Mouse (Mus musculus): ENCODE data around the gene Tmc8. TPM values are rescaled to one million over a fixed set of nuclear protein-coding genes. Genes with fewer than 3 reads are reported as not detected.
"Not testable (repeated sequence)": the region's sequence is repeated elsewhere in the genome, so short reads cannot be mapped to it uniquely, and the experiment has no call there.

Tmc8 gene
- polyA plus RNA-seq, 1 experiment: 104 TPM

DNA sequence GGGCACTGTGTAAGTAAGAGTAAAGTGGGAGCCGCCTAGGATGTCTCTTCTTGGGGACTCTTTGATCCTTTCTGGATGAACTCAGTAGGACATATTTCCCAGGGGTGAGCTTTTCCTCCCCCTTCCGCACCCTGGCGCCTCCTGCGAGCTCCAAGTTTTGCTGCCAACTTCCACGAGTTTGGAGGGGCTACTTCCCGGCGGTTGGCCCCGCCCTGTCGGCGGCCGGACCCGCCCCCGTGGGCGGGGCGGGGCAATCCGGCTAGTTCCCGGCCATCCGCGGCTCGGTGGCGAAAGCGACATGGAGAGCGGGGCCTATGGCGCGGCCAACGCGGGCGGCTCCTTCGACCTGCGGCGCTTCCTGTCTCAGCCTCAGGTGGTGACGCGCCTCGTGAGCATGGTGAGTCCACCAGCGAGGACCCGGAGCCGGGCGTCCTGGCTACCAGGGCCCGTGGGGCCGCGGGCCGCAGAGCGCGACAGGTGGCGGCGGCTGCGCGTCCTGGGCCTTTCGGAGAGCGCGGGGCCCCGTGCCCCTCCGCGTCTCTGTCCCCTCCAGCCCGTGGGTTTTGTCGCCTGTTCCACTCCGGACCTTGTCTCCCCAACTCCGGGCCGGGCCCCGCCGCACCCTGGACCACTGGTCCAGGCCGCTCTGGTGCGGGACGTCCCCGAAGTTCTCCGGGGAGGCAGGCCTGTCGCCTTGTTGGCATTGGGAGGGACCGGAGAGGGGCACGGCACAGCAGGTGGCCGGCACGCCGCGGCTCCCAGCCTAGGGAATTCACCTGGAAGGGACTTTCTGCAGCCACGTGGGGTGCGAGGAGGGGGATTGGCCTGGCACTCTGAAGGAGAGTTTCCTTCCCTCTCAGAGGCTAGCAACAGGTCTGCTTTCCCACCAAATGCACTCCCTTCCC, 27.8 kb downstream of the Tmc8 start, which contains the start of the genes Gm20708 and Syngr2:
Gene Gm20708, plus strand, starts transcription at position 262 of the 905 bp plus-strand sequence.
Gene Syngr2, plus strand, starts transcription at position 262 of the 905 bp plus-strand sequence.
- TF ChIP-seq GATA1 (IDR thresholded peaks at IDR 0.05; ENCODE audit: borderline replicate concordance, low read length) (no peak), FLI1 (IDR thresholded peaks at IDR 0.05; ENCODE audit: low read length) (no peak)
- Histone ChIP-seq H3K36me3 (replicated peaks; ENCODE audit: low read length) (peaks cover 47% of the 10 kb centered on the region), H3K4me1 (peaks cover 59% of the 10 kb centered on the region)

DNA sequence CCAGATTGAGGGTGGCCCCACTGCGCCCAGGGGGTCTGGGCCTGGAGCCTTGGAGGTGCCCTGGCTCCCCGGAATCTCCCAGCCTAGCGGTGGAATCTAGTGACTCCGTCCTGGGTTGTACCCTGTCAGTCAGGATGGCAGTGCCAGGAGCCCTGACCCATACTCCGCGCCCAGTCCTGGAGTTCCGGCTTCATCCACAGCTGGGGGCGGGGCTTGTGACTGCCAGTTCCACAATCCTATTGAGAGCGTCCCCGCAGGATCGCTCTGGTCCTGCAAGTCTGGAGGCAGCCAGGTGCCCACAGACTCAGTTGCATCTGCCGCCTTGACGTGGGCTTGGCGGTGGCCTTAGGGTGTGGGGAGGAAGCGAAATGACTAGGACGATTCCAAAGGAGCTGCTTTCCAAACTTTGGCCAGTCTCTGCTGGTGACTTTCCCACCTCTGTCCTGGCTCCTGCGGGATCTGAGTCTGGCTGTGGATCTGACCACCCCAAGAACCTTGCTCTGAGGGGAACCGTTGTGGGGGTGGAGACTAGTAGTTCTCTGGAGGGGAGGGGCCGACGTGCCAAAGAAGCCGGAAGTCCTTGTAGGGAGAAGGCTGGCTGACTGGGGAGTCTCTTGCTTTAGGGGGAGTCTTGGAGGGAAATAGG, 28.6 kb downstream of the Tmc8 start:
- Histone ChIP-seq H3K4me3 (replicated peaks) (peak overlapping the region; percentile 97), H3K27me3 (replicated peaks) (peaks cover 2% of the 10 kb centered on the region), H3K36me3 (replicated peaks; ENCODE audit: low read length) (peaks cover 55% of the 10 kb centered on the region), H3K4me1 (peaks cover 65% of the 10 kb centered on the region), H3K9me3 (no peaks in the 10 kb centered on the region)
- no peak for TF ChIP-seq GATA1 (IDR thresholded peaks at IDR 0.05; ENCODE audit: borderline replicate concordance, low read length)
- no peak for TF ChIP-seq FLI1 (IDR thresholded peaks at IDR 0.05; ENCODE audit: low read length)

More for the DNA sequence above, 27.8 kb downstream of the Tmc8 start, which contains the start of the genes Gm20708 and Syngr2:
- Histone ChIP-seq H3K4me3 (replicated peaks) (peak within 1 kb of the TSS; percentile 97), H3K9me3 (no peaks in the 10 kb centered on the region), H3K27me3 (replicated peaks) (peaks cover 2% of the 10 kb centered on the region)

GRCm38 (mm10) chr11:117813867-117814266, 32.0 kb downstream of the Tmc8 start:
- TF ChIP-seq FLI1 (IDR thresholded peaks at IDR 0.05; ENCODE audit: low read length): no peak
- no peak for TF ChIP-seq GATA1 (IDR thresholded peaks at IDR 0.05; ENCODE audit: borderline replicate concordance, low read length)
- Histone ChIP-seq H3K27me3 (replicated peaks) (no peaks in the 10 kb centered on the region), H3K4me3 (replicated peaks) (no peak overlapping the region), H3K9me3 (no peaks in the 10 kb centered on the region), H3K36me3 (replicated peaks; ENCODE audit: low read length) (peaks cover 73% of the 10 kb centered on the region), H3K4me1 (peaks cover 71% of the 10 kb centered on the region)

- peaks cover 66% of the 10 kb centered on the region for H3K4me1 ChIP-seq
- no peak for TF ChIP-seq GATA1 (IDR thresholded peaks at IDR 0.05; ENCODE audit: borderline replicate concordance, low read length)
- TF ChIP-seq FLI1 (IDR thresholded peaks at IDR 0.05; ENCODE audit: low read length): no peak
- H3K4me3 ChIP-seq (replicated peaks): no peak overlapping the region
- no peaks in the 10 kb centered on the region for H3K9me3 ChIP-seq
- peaks cover 82% of the 10 kb centered on the region for H3K36me3 ChIP-seq (replicated peaks; ENCODE audit: low read length)
- no peaks in the 10 kb centered on the region for H3K27me3 ChIP-seq (replicated peaks)
Measured at GRCm38 (mm10) chr11:117814704-117815366, 33.0 kb downstream of the Tmc8 start.

DNA sequence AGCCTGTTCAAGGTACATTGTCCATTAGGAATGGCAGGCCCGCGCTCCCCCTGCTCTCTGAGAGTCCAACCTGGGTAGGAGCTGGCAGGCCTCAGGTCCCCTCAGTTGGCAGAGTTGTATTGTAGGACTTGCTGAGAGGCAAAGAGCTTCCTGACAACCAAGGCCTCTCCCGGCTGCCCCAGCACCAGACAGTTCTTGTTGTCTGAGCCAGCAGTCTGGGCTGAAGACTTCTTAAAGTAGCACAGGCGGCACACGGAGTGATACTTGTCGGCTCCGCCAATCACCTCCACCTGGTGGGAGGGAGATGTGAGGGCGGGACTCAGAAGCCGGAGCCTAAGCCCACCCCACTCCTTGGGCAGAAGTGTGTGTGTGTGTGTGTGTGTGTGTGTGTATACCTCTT, 34.0 kb downstream of the Tmc8 start:
- Histone ChIP-seq H3K4me1 (peaks cover 57% of the 10 kb centered on the region), H3K36me3 (replicated peaks; ENCODE audit: low read length) (peaks cover 91% of the 10 kb centered on the region)
- not testable (repeated sequence) for H3K9me3 ChIP-seq; H3K4me3 ChIP-seq (replicated peaks); H3K27me3 ChIP-seq (replicated peaks)

DNA sequence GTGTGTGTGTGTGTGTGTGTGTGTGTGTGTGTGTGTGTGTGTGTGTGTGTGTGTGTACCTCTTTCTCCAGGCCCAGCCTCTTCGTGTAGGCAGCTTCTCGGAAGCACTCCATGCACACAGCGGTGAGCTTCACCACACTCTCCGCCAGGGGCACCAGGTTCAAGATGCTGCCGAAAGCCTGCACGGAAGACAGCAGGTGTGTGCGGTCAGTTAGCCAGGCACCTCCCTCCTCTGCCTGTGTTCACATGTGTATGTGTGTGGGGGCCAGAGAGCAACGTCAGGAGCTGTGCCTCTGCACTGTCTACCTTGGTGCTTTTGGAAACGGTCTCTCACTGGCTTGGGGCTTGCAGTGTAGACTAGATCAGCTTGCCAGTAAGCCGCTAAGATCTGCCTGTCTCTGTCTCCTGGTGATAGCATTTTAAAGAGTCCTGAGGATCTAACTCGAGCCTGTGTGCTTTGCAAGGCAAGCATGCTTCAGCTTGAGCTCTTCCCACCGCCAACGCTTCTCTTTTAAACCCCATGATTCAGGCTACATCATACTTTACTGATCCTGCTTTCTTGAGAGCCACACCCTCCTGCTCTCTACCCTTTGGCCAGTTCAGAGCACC, 34.6 kb downstream of the Tmc8 start:
- no peaks in the 10 kb centered on the region for H3K27me3 ChIP-seq (replicated peaks)
- H3K4me1 ChIP-seq: peaks cover 56% of the 10 kb centered on the region
- no peaks in the 10 kb centered on the region for H3K9me3 ChIP-seq
- H3K4me3 ChIP-seq (replicated peaks): peak overlapping the region; percentile 40
- TF ChIP-seq FLI1 (IDR thresholded peaks at IDR 0.05; ENCODE audit: low read length): no peak
- TF ChIP-seq GATA1 (IDR thresholded peaks at IDR 0.05; ENCODE audit: borderline replicate concordance, low read length): no peak
- H3K36me3 ChIP-seq (replicated peaks; ENCODE audit: low read length): peaks cover 94% of the 10 kb centered on the region

DNA sequence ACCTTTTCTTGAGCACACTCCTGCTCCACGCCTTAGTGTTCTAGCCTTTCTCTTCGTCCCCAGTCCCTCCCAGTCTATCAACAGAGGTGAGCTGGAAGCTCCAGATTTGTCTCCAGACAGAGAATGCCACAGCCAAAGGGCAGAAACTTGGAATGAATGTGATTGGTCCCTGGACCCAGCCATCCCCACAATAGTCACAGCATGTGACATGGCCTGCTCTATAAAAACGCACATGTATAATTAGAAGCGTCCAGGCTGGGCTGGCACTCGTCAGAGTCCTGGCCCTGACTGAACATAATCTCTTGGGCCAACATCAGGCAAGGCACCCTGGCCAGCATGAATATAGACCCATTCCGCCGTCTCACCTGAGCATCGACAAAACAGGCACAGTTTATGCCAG, 37.2 kb downstream of the Tmc8 start:
- Histone ChIP-seq H3K4me1 (peaks cover 48% of the 10 kb centered on the region), H3K4me3 (replicated peaks) (no peak overlapping the region), H3K36me3 (replicated peaks; ENCODE audit: low read length) (peaks cover 95% of the 10 kb centered on the region), H3K9me3 (no peaks in the 10 kb centered on the region), H3K27me3 (replicated peaks) (peaks cover 2% of the 10 kb centered on the region)
- TF ChIP-seq FLI1 (IDR thresholded peaks at IDR 0.05; ENCODE audit: low read length): no peak
- no peak for TF ChIP-seq GATA1 (IDR thresholded peaks at IDR 0.05; ENCODE audit: borderline replicate concordance, low read length)

GRCm38 (mm10) chr11:117820173-117820572, 38.3 kb downstream of the Tmc8 start:
- peaks cover 2% of the 10 kb centered on the region for H3K27me3 ChIP-seq (replicated peaks)
- TF ChIP-seq FLI1 (IDR thresholded peaks at IDR 0.05; ENCODE audit: low read length) (no peak), GATA1 (IDR thresholded peaks at IDR 0.05; ENCODE audit: borderline replicate concordance, low read length) (no peak)
- H3K4me1 ChIP-seq: peaks cover 48% of the 10 kb centered on the region
- no peaks in the 10 kb centered on the region for H3K9me3 ChIP-seq
- peaks cover 84% of the 10 kb centered on the region for H3K36me3 ChIP-seq (replicated peaks; ENCODE audit: low read length)
- H3K4me3 ChIP-seq (replicated peaks): no peak overlapping the region

DNA sequence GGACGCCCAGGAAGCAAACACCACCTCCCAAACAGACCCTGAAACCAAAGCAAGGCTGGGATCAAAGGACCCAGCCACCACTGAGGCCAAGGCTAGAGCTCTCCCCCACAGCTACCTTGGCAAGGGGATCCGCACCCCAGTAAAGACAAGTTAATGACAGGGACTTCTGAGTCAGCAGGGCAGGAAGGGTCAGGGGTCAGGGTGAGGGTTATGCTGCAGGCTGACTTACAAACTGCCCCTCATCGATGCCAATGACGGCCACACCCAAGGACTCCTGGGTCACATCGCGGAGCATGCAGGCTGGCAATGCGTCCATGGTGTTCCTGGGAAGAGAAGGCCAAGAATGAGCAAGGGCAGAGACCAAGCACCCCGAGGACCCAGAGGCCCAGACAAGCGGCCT, 40.0 kb downstream of the Tmc8 start:
- peaks cover 69% of the 10 kb centered on the region for H3K36me3 ChIP-seq (replicated peaks; ENCODE audit: low read length)
- peaks cover 14% of the 10 kb centered on the region for H3K27me3 ChIP-seq (replicated peaks)
- no peaks in the 10 kb centered on the region for H3K9me3 ChIP-seq
- H3K4me3 ChIP-seq (replicated peaks): no peak overlapping the region
- peaks cover 55% of the 10 kb centered on the region for H3K4me1 ChIP-seq
- no peak for TF ChIP-seq GATA1 (IDR thresholded peaks at IDR 0.05; ENCODE audit: borderline replicate concordance, low read length)
- no peak for TF ChIP-seq FLI1 (IDR thresholded peaks at IDR 0.05; ENCODE audit: low read length)

Measured in megakaryocyte, embryonic 14.5 days (primary cell).